Mouse (Mus musculus) layer of hippocampus, adult 2 months (tissue): ENCODE data around the gene Mrps35. TPM values are rescaled to one million over a fixed set of nuclear protein-coding genes. Genes with fewer than 3 reads are reported as not detected.

Experiments used
- DNase-seq, 2 experiments: peaks; one replicate each; pipeline ENCODE4 v3.0.0; 2022; ENCODE audit warnings: low spot score in 2 of 2
- H3K27ac ChIP-seq: fragments of 200-600 bp; 2 replicates; pipeline ENCODE4 v1.8.1; 2022
- H3K4me3 ChIP-seq: fragments of 200-600 bp; 2 replicates; pipeline ENCODE4 v1.8.1; 2022; ENCODE audit warnings: mild to moderate bottlenecking
- CTCF ChIP-seq: fragments of 200-600 bp; conservative IDR thresholded peaks from 2 replicates; pipeline ENCODE4 v1.8.1; 2022; ENCODE audit warnings: antibody characterized with exemption, mild to moderate bottlenecking, moderate library complexity
- total RNA-seq, 2 experiments: library from RNA; stranded (reverse); gene quantifications; 2 replicates each; pipeline ENCODE4 v1.2.3; 2021

Mrps35 gene
- total RNA-seq, 2 experiments from 2014 or later = 41.7 to 54.8 TPM

GRCm38 (mm10) chr6:147049239-147049805 lies 6.8 kb downstream of the Mrps35 start:
- no peak for DNase-seq
- TF ChIP-seq CTCF = no peak
- Histone ChIP-seq H3K27ac (no peak overlapping the region), H3K4me3 (no peak overlapping the region)

GRCm38 (mm10) chr6:147051666-147052065 lies 9.1 kb downstream of the Mrps35 start:
- no peak for TF ChIP-seq CTCF
- no peak for DNase-seq
- H3K27ac ChIP-seq = no peak overlapping the region
- H3K4me3 ChIP-seq = no peak overlapping the region

- DNase-seq = no peak
- H3K4me3 ChIP-seq = no peak overlapping the region
- no peak for TF ChIP-seq CTCF
- H3K27ac ChIP-seq = no peak overlapping the region
These were observed 9.9 kb downstream of the Mrps35 start for GRCm38 (mm10) chr6:147052440-147052839.

GRCm38 (mm10) chr6:147053785-147054646 lies 11.5 kb downstream of the Mrps35 start:
- no peak overlapping the region for H3K4me3 ChIP-seq
- no peak for TF ChIP-seq CTCF
- no peak overlapping the region for H3K27ac ChIP-seq
- no peak for DNase-seq

- DNase-seq = no peak
- no peak for TF ChIP-seq CTCF
- no peak overlapping the region for H3K4me3 ChIP-seq
- H3K27ac ChIP-seq = no peak overlapping the region
These were observed 12.9 kb downstream of the Mrps35 start for GRCm38 (mm10) chr6:147055374-147055977.

GRCm38 (mm10) chr6:147059326-147059725 lies 16.8 kb downstream of the Mrps35 start:
- DNase-seq = no peak
- no peak overlapping the region for H3K4me3 ChIP-seq
- no peak for TF ChIP-seq CTCF
- H3K27ac ChIP-seq = no peak overlapping the region

GRCm38 (mm10) chr6:147061630-147062029 lies 19.1 kb downstream of the Mrps35 start:
- no peak for DNase-seq
- TF ChIP-seq CTCF = no peak
- no peak overlapping the region for H3K27ac ChIP-seq
- H3K4me3 ChIP-seq = no peak overlapping the region

- no peak for DNase-seq
- no peak overlapping the region for H3K27ac ChIP-seq
- TF ChIP-seq CTCF = no peak
- no peak overlapping the region for H3K4me3 ChIP-seq
These were observed 19.5 kb downstream of the Mrps35 start for GRCm38 (mm10) chr6:147062034-147062433.

- no peak overlapping the region for H3K27ac ChIP-seq
- H3K4me3 ChIP-seq = no peak overlapping the region
- no peak for DNase-seq
- TF ChIP-seq CTCF = no peak
These were observed 20.1 kb downstream of the Mrps35 start for GRCm38 (mm10) chr6:147062694-147063093.

- Histone ChIP-seq H3K4me3 (no peak overlapping the region), H3K27ac (no peak overlapping the region)
- no peak for DNase-seq
- no peak for TF ChIP-seq CTCF
These were observed 21.8 kb downstream of the Mrps35 start for GRCm38 (mm10) chr6:147064226-147064943.

GRCm38 (mm10) chr6:147064944-147065261 lies 22.3 kb downstream of the Mrps35 start:
- no peak for DNase-seq
- Histone ChIP-seq H3K4me3 (no peak overlapping the region), H3K27ac (no peak overlapping the region)
- TF ChIP-seq CTCF = no peak

- no peak for TF ChIP-seq CTCF
- no peak overlapping the region for H3K4me3 ChIP-seq
- no peak for DNase-seq
- no peak overlapping the region for H3K27ac ChIP-seq
These were observed 33.3 kb downstream of the Mrps35 start for GRCm38 (mm10) chr6:147075808-147076387.

- no peak overlapping the region for H3K27ac ChIP-seq
- TF ChIP-seq CTCF = no peak
- H3K4me3 ChIP-seq = no peak overlapping the region
- no peak for DNase-seq
These were observed 34.3 kb downstream of the Mrps35 start for GRCm38 (mm10) chr6:147076878-147077277.
